Mouse (Mus musculus) liver, embryonic 11.5 days (tissue): ENCODE results near the gene Abcg4. TPM values are rescaled to one million over a fixed set of nuclear protein-coding genes. Genes with fewer than 3 reads are reported as not detected.

Experiments used
- ATAC-seq: fragments of 200-750 bp; cut with Nextera tagmentation; replicated peaks from 2 replicates; pipeline ENCODE4 v1.8.0; 2017; ENCODE audit warnings: moderate number of reproducible peaks, mild to moderate bottlenecking, moderate TSS enrichment, moderate library complexity; ENCODE audit not compliant: low FRiP score
- DNase-seq: peaks from one replicate; pipeline ENCODE4 v3.0.0-alpha.2; 2017; ENCODE audit warnings: low spot score
- H3K27ac ChIP-seq: fragments of 300-500 bp; sonication (generic); 2 replicates; pipeline ENCODE4 v1.5.1; 2014; ENCODE audit warnings: mild to moderate bottlenecking, low read depth, low read length, control low read depth
- H3K27me3 ChIP-seq: fragments of 300-500 bp; sonication (generic); replicated peaks from 2 replicates; pipeline ENCODE4 v1.6.1; 2014; ENCODE audit warnings: low read length, mixed read lengths; ENCODE audit not compliant: control insufficient read depth, insufficient read depth
- H3K36me3 ChIP-seq: fragments of 300-500 bp; sonication (generic); 2 replicates; pipeline ENCODE4 v1.6.1; 2014; ENCODE audit warnings: mild to moderate bottlenecking, low read length, moderate library complexity, mixed read lengths; ENCODE audit not compliant: control insufficient read depth, insufficient read depth
- H3K4me1 ChIP-seq: fragments of 300-500 bp; sonication (generic); replicated peaks from 2 replicates; pipeline ENCODE4 v1.6.1; 2014; ENCODE audit warnings: low read length, mixed read lengths; ENCODE audit not compliant: control insufficient read depth, insufficient read depth
- H3K4me2 ChIP-seq: fragments of 300-500 bp; sonication (generic); 2 replicates; pipeline ENCODE4 v1.6.1; 2014; ENCODE audit warnings: mild to moderate bottlenecking, control low read depth, moderate library complexity
- H3K4me3 ChIP-seq: fragments of 300-500 bp; sonication (generic); 2 replicates; pipeline ENCODE4 v1.5.1; 2014; ENCODE audit warnings: low read depth, low read length, control low read depth
- H3K9ac ChIP-seq: fragments of 300-500 bp; sonication (generic); 2 replicates; pipeline ENCODE4 v1.6.1; 2014; ENCODE audit warnings: low read depth, low read length, control low read depth
- H3K9me3 ChIP-seq: fragments of 300-500 bp; sonication (generic); 2 replicates; pipeline ENCODE4 v1.6.1; 2016; ENCODE audit warnings: low read length, inconsistent platforms, mixed read lengths; ENCODE audit not compliant: control insufficient read depth
- WGBS: fragments of 180-500 bp; shearing (Covaris S2); extraction: QIAGEN DNeasy Blood & Tissue Kit; methylation state at CpG from one replicate; pipeline ENCODE4 v1.1.7; 2014; 5-methylcytosine and 5-hydroxymethylcytosine counted together
- polyA plus RNA-seq: library from polyadenylated mRNA; unstranded; fragments of >200 nt; fragmentation: Nextera tagmentation; extraction: Ambion mirVana; gene quantifications from 2 replicates; pipeline ENCODE4 v1.2.1, GENCODE M21; 2014

Abcg4 gene
- polyA plus RNA-seq, 1 experiment from 2014 or later, result 13.8 TPM

DNA sequence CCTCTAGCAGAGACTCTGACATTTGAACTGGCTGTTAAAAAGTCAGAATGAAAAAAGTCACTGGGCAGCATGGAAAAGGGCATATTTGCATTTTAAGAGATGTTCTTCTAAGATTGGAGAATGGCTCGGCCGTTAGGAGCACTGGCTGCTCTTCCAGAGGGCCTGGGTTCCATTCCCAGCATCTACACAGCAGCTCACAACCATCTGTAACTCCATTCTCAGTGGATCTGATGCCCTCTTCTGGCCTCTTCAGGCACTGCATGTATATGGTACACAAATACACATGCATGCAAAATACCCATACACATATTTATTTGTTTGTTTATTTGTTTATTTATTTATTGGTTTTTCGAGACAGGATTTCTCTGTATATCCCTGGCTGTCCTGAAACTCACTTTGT, 19.3 kb downstream of the Abcg4 start:
- H3K9ac ChIP-seq, result no peak overlapping the region
- peak overlapping the region; percentile 85; the same call in 1 of the 2 replicates for H3K4me2 ChIP-seq
- H3K36me3 ChIP-seq, result peaks cover 1% of the 10 kb centered on the region; the same call in 1 of the 2 replicates
- H3K9me3 ChIP-seq, result no peaks in the 10 kb centered on the region
- H3K4me1 ChIP-seq, result peaks cover 13% of the 10 kb centered on the region
- ATAC-seq, result no peak
- peak overlapping the region; percentile 81; the same call in 1 of the 2 replicates for H3K27ac ChIP-seq
- no peak for DNase-seq
- no peaks in the 10 kb centered on the region for H3K27me3 ChIP-seq
- no peak overlapping the region for H3K4me3 ChIP-seq
- 69% methylated on average over 3 of the region's 3 CpGs for WGBS

DNA sequence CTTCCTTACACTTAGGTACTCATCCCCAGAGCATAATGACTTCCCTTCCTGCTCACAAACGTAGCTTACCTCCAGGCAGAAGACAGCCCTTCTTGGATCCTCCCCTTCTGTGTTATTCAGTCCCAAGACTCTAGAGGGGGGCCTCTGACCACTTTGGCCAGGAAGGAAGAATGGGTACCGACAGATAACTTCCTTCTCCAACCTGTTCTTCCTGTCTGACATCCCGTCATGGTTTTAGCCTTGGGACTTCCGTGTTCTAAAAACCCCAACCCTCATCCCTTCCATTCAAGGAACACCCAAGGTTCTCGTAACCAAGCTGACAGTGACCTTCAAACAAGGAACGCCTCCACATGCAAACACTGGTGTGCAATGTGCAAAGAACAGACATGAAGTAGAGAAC, 20.0 kb downstream of the Abcg4 start, which contains the start of gene Nlrx1:
Gene Nlrx1 (minus strand): TSS at position 168 of the 400 bp plus-strand sequence.
- H3K4me1 ChIP-seq, result peaks cover 13% of the 10 kb centered on the region
- peak within 1 kb of the TSS; percentile 81 for H3K27ac ChIP-seq
- 44% methylated on average over 6 of the region's 6 CpGs for WGBS
- H3K9ac ChIP-seq, result peak within 1 kb of the TSS; percentile 83
- DNase-seq, result peak; percentile 48
- no peaks in the 10 kb centered on the region for H3K9me3 ChIP-seq
- H3K4me2 ChIP-seq, result peak within 1 kb of the TSS; percentile 85
- peak; percentile 74 for ATAC-seq
- H3K36me3 ChIP-seq, result no peaks in the 10 kb centered on the region; the same call in 1 of the 2 replicates
- no peaks in the 10 kb centered on the region for H3K27me3 ChIP-seq
- peak within 1 kb of the TSS; percentile 62 for H3K4me3 ChIP-seq

DNA sequence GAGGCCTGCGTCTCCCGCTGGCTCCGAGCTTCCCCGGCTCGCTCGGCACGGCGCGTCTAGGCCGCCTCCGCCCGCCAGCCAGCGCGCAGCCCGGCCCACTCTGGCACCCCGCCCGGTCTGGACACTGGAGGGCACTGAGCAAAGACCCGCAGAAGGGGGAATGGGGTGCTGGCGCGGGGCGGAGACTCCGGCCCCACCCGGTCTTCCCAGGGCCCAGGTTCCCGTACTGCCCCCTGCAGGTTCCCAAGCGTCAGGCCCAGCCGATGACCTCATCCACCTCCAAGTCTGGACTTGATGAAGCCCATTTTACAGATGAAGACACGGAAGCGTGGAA, 20.4 kb downstream of the Abcg4 start:
- H3K9ac ChIP-seq, result peak overlapping the region; percentile 83
- H3K36me3 ChIP-seq, result no peaks in the 10 kb centered on the region; the same call in 1 of the 2 replicates
- ATAC-seq (peak; percentile 84), DNase-seq (peak; percentile 84)
- H3K27me3 ChIP-seq, result no peaks in the 10 kb centered on the region
- peak overlapping the region; percentile 81 for H3K27ac ChIP-seq
- peaks cover 13% of the 10 kb centered on the region for H3K4me1 ChIP-seq
- H3K4me3 ChIP-seq, result peak overlapping the region; percentile 62
- no peaks in the 10 kb centered on the region for H3K9me3 ChIP-seq
- peak overlapping the region; percentile 85 for H3K4me2 ChIP-seq
- WGBS, result 4% methylated on average over 27 of the region's 28 CpGs

DNA sequence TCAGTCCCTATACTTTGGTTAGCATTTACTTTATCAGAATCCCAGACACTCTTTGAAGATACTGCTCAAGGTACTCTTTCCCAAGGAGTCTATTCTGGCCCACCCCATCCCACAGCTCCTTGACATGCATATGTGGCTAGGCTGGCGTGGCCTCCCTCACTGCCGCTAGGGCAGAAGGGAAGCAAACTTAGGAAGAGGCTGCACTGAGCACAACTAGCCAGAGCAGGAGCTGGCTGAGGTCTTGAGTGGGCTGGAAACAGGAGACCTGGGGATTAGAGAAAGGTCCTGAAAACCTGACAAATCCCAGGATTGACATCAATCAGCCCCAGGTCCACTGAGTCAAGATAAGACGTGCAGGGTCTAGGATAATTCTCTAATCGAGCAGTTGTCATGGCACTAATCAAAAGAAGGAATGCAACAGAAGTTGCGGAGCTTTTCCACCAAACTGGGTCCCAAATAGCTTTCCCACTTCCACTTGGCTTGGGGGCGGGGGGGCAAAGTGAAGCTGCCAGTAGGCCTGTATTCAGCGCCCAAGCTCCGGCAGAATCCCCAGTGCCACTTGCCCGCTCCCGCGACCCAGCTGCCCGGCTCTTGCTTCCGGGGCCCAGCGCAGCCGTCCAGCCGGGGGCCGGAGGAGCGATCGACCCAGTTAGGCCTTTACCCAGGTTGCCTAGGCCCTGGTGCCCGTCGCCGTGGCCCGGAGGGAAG, 20.9 kb downstream of the Abcg4 start:
- H3K4me2 ChIP-seq, result peak overlapping the region; percentile 85
- no peaks in the 10 kb centered on the region; the same call in 1 of the 2 replicates for H3K36me3 ChIP-seq
- no peaks in the 10 kb centered on the region for H3K27me3 ChIP-seq
- ATAC-seq, result no peak
- peaks cover 13% of the 10 kb centered on the region for H3K4me1 ChIP-seq
- peak overlapping the region; percentile 83 for H3K9ac ChIP-seq
- H3K9me3 ChIP-seq, result no peaks in the 10 kb centered on the region
- peak overlapping the region; percentile 81 for H3K27ac ChIP-seq
- WGBS, result 15% methylated on average over 19 of the region's 23 CpGs
- peak overlapping the region; percentile 62 for H3K4me3 ChIP-seq
- no peak for DNase-seq

DNA sequence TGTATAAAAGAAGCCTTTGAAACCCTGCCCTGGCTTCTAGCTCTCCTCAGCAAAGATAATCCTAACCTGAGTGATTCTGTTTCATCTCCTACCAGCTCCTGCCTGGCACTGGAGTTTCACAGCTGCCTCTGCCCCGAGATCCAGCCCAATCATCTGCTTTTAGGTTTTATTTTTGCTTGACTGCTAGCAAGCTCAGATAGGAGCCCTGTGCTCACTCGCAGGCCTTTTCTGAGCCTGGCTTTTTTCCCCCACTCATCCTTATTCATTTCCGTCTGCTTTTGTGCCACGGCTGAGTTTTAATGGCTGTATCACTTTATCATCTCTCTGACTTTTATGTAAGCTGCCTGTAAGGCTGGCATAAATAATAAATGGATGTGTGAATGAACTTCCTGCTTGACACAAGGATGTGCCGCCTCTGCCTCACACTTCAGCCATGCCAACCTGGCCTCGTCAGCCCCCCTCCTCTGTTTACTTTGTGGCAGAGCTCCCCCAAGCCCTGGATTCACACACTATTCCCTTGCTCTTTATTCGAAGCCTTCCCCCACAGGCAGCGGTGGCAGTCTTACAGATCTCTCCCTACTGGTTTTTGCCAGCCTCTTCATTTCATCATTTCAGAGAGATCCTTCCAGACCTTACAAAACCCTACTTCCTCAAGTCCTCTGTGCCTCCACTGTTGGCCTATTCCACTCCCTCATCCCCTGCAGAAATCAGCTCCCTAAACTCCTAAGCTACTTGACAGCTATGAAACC, 21.8 kb downstream of the Abcg4 start:
- DNase-seq (no peak), ATAC-seq (no peak)
- Histone ChIP-seq H3K4me1 (peaks cover 13% of the 10 kb centered on the region), H3K27ac (no peak overlapping the region), H3K9ac (no peak overlapping the region), H3K27me3 (no peaks in the 10 kb centered on the region), H3K36me3 (no peaks in the 10 kb centered on the region; the same call in 1 of the 2 replicates), H3K4me3 (no peak overlapping the region), H3K4me2 (no peak overlapping the region), H3K9me3 (no peaks in the 10 kb centered on the region)
- WGBS, result 64% methylated on average over 8 of the region's 8 CpGs

DNA sequence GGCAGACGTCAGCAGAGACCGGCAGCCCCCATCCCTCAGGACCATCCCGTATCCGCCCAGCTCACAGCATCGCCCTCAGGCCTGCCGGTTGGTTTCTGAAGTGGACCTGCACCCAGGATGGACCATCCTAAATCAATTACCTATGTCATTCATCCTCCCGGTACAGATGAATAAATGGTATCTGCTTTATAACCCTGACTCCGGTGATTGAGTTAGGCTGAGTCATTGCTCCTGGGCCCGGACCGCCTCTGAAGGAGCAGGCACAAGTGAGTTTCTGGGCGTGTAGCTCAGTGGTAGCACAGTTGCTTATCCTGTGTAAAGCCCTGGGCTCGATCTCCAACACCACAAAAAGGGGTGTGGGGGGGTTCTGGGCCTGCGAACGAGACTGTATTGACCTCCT, 27.0 kb downstream of the Abcg4 start:
- H3K4me1 ChIP-seq, result no peaks in the 10 kb centered on the region
- 81% methylated on average over 14 of the region's 14 CpGs for WGBS
- H3K36me3 ChIP-seq, result no peaks in the 10 kb centered on the region; the same call in 1 of the 2 replicates
- H3K9ac ChIP-seq, result no peak overlapping the region
- no peak overlapping the region for H3K4me2 ChIP-seq
- no peak overlapping the region for H3K27ac ChIP-seq
- ATAC-seq (no peak), DNase-seq (no peak)
- no peak overlapping the region for H3K4me3 ChIP-seq
- H3K9me3 ChIP-seq, result no peaks in the 10 kb centered on the region
- no peaks in the 10 kb centered on the region for H3K27me3 ChIP-seq

DNA sequence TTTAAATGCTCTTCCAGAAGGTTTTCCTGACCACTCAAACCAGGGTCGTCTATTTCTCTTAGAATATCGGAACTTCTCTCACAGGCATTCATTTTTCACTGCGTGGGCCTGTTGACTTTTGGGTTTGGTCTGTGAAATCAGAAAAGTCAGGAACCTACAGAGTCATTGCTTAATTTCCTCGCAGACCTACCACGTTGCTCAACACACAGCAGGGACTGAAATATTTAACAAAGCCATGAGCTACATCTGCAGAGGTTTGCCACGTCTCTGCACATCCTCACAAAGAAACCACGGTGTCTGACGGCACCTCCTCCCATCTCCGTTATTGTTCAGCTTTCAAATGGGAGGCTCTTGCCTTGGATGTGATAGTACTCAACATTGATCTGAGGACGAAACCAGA, 29.4 kb downstream of the Abcg4 start:
- H3K27ac ChIP-seq, result no peak overlapping the region
- no peaks in the 10 kb centered on the region for H3K27me3 ChIP-seq
- H3K4me2 ChIP-seq, result no peak overlapping the region
- no peak for ATAC-seq
- no peak overlapping the region for H3K9ac ChIP-seq
- 63% methylated on average over 10 of the region's 10 CpGs for WGBS
- H3K36me3 ChIP-seq, result no peaks in the 10 kb centered on the region; the same call in 1 of the 2 replicates
- no peak overlapping the region for H3K4me3 ChIP-seq
- DNase-seq, result no peak
- peaks cover 3% of the 10 kb centered on the region; the same call in 1 of the 2 replicates for H3K4me1 ChIP-seq
- no peaks in the 10 kb centered on the region for H3K9me3 ChIP-seq

DNA sequence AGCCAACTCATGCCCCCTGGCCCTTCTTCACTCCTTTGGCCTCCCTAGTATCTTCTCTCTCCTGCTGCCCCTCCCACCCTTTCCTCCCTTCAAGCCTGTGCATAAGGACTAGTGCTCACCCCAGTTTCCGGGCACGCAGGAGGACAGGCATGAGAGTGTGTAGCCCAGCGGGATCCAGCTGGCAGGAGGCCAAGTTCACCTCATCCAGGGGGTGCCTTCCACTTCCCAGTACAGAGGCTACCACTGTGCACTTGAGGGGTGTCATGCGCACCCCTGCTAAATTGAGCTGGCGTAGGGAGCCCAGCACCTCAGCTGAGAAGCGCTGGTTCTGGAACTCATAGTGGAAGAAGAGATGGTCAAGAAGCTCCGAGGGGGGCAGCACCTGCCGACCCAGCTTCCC, 32.2 kb downstream of the Abcg4 start:
- H3K27ac ChIP-seq, result no peak overlapping the region
- no peaks in the 10 kb centered on the region for H3K36me3 ChIP-seq
- peaks cover 3% of the 10 kb centered on the region; the same call in 1 of the 2 replicates for H3K4me1 ChIP-seq
- ATAC-seq (no peak), DNase-seq (no peak)
- H3K27me3 ChIP-seq, result no peaks in the 10 kb centered on the region
- H3K9me3 ChIP-seq, result no peaks in the 10 kb centered on the region
- no peak overlapping the region for H3K4me2 ChIP-seq
- no peak overlapping the region for H3K9ac ChIP-seq
- 88% methylated on average over 8 of the region's 8 CpGs for WGBS
- H3K4me3 ChIP-seq, result no peak overlapping the region
